Mouse (Mus musculus) induced T-regulatory cell, adult 2 months (primary cell): Measurements from ENCODE around the gene Rnf187.
"Not testable (repeated sequence)": the region's sequence is repeated elsewhere in the genome, so short reads cannot be mapped to it uniquely, and the experiment has no call there.

Experiments
- DNase-seq: peaks from one replicate; pipeline ENCODE4 v3.0.0-alpha.2; 2012; ENCODE audit warnings: low read depth

Rnf187 gene

GRCm38 (mm10) chr11:58965001-58965760 lies 26.5 kb upstream of the Rnf187 start:
- no peak for DNase-seq

- no peak for DNase-seq
Measured at GRCm38 (mm10) chr11:58964216-58964615, 25.5 kb upstream of the Rnf187 start.

- peak; percentile 60 for DNase-seq
Measured at GRCm38 (mm10) chr11:58963543-58963942, 24.8 kb upstream of the Rnf187 start.

- DNase-seq = no peak
Measured at GRCm38 (mm10) chr11:58961364-58962177, 22.9 kb upstream of the Rnf187 start.

- peak; percentile 94 for DNase-seq
Measured at GRCm38 (mm10) chr11:58959921-58960465, 21.3 kb upstream of the Rnf187 start.

GRCm38 (mm10) chr11:58959186-58959825 lies 20.6 kb upstream of the Rnf187 start:
- DNase-seq = peak; percentile 54

GRCm38 (mm10) chr11:58958536-58958935 lies 19.8 kb upstream of the Rnf187 start:
- no peak for DNase-seq

GRCm38 (mm10) chr11:58957226-58957914 lies 18.7 kb upstream of the Rnf187 start:
- no peak for DNase-seq

GRCm38 (mm10) chr11:58955868-58956257 lies 17.1 kb upstream of the Rnf187 start:
- no peak for DNase-seq

- DNase-seq = peak; percentile 54
Measured at GRCm38 (mm10) chr11:58955143-58955867, 16.6 kb upstream of the Rnf187 start.

- DNase-seq = peak; percentile 98
Measured at GRCm38 (mm10) chr11:58954420-58955142, 15.9 kb upstream of the Rnf187 start, which contains the start of the genes Hist3h2a and Trim17. Hist3h2a (plus strand) TSS chr11:58954685. Trim17 (plus strand) TSS chr11:58954685.

GRCm38 (mm10) chr11:58954170-58954419 lies 15.4 kb upstream of the Rnf187 start:
- DNase-seq = not testable (repeated sequence)

GRCm38 (mm10) chr11:58953351-58954169 lies 14.8 kb upstream of the Rnf187 start:
- peak; percentile 82 for DNase-seq

GRCm38 (mm10) chr11:58951210-58951609 lies 12.5 kb upstream of the Rnf187 start:
- DNase-seq = no peak

- no peak for DNase-seq
Measured at GRCm38 (mm10) chr11:58949480-58950431, 11.0 kb upstream of the Rnf187 start.

GRCm38 (mm10) chr11:58948542-58949479 lies 10.1 kb upstream of the Rnf187 start, which contains the start of gene Hist3h2ba:
Hist3h2ba (plus strand) TSS chr11:58948920.
- peak; percentile 91 for DNase-seq
